Mouse (Mus musculus) ES-E14 (cell line): Measurements from ENCODE around the gene Ndufv3. TPM values are rescaled to one million over a fixed set of nuclear protein-coding genes. Genes with fewer than 3 reads are reported as not detected.

Source experiments
- DNase-seq: peaks from one replicate; pipeline ENCODE4 v3.0.0-alpha.2; 2013; ENCODE audit warnings: low read depth, low spot score
- H3K27ac ChIP-seq: 2 replicates; pipeline ENCODE4 v1.5.1; 2012; ENCODE audit warnings: low read depth, mild to moderate bottlenecking, low read length, moderate library complexity, mixed read lengths; ENCODE audit not compliant: poor library complexity, insufficient read depth, severe bottlenecking
- H3K36me3 ChIP-seq: 2 replicates; pipeline ENCODE4 v1.6.1; 2012; ENCODE audit warnings: mild to moderate bottlenecking, low read length, moderate library complexity, mixed read lengths; ENCODE audit not compliant: control insufficient read depth, poor library complexity, insufficient read depth, severe bottlenecking
- H3K4me1 ChIP-seq, 2 experiments: fragments of 150-350 bp in 1 of 2; sonication (generic) in 1 of 2; 2 replicates each; pipeline ENCODE4 v1.6.1; 2012; ENCODE audit warnings: low read length in 2 of 2, mild to moderate bottlenecking in 1 of 2, mixed read lengths in 1 of 2; ENCODE audit not compliant: control insufficient read depth in 2 of 2, insufficient read depth in 2 of 2, poor library complexity in 1 of 2
- H3K4me3 ChIP-seq, 2 experiments: fragments of 150-350 bp in 1 of 2; sonication (generic) in 1 of 2; 2 replicates each; pipeline ENCODE4 v1.5.1; 2012; ENCODE audit warnings: low read length in 2 of 2, low read depth in 1 of 2, mild to moderate bottlenecking in 1 of 2, mixed read lengths in 1 of 2; ENCODE audit not compliant: insufficient read depth in 1 of 2, poor library complexity in 1 of 2, severe bottlenecking in 1 of 2
- H3K9ac ChIP-seq: 2 replicates; pipeline ENCODE4 v1.6.1; 2012; ENCODE audit warnings: low read depth, mild to moderate bottlenecking, low read length, mixed read lengths; ENCODE audit not compliant: poor library complexity, insufficient read depth, severe bottlenecking
- H3K9me3 ChIP-seq: fragments of 150-350 bp; sonication (generic); 2 replicates; pipeline ENCODE4 v1.6.1; 2012; ENCODE audit warnings: low read depth, mild to moderate bottlenecking, low read length; ENCODE audit not compliant: control insufficient read depth, insufficient read depth
- CHD2 ChIP-seq: IDR thresholded peaks from 2 replicates; pipeline ENCODE4 v1.6.1; 2014; ENCODE audit warnings: mild to moderate bottlenecking, low read depth, low read length, inconsistent platforms
- HCFC1 ChIP-seq: IDR thresholded peaks from 2 replicates; pipeline ENCODE4 v1.6.1; 2012; ENCODE audit warnings: low read length, inconsistent platforms, borderline replicate concordance; ENCODE audit not compliant: insufficient read depth
- MAFK ChIP-seq: IDR thresholded peaks from 2 replicates; pipeline ENCODE4 v1.6.1; 2014; ENCODE audit warnings: mild to moderate bottlenecking, low read depth, low read length, inconsistent platforms; ENCODE audit not compliant: insufficient read depth
- ZC3H11A ChIP-seq: IDR thresholded peaks from 2 replicates; pipeline ENCODE4 v1.6.1; 2012; ENCODE audit warnings: low read depth, mild to moderate bottlenecking, inconsistent platforms, low read length, borderline replicate concordance
- ZNF384 ChIP-seq: IDR thresholded peaks from 2 replicates; pipeline ENCODE4 v1.6.1; 2012; ENCODE audit warnings: low read depth, low read length, inconsistent platforms
- in situ Hi-C, 2 experiments: fragments of 600-800 bp; cut with MboI; formaldehyde crosslinking; loops; one replicate each; pipeline ENCODE4 v1.15.1; 2025; ENCODE audit warnings: low sequenced_read_pairs in 2 of 2, inconsistent platforms in 1 of 2; ENCODE audit not compliant: unreplicated experiment in 2 of 2
- total RNA-seq: library from RNA; depleted of rRNA; stranded (reverse); fragments of 300-350 nt; gene quantifications from 2 replicates; pipeline ENCODE4 v1.2.3, GENCODE M21; 2012

Gene Ndufv3
- total RNA-seq, 1 experiment, result 206 TPM

DNA sequence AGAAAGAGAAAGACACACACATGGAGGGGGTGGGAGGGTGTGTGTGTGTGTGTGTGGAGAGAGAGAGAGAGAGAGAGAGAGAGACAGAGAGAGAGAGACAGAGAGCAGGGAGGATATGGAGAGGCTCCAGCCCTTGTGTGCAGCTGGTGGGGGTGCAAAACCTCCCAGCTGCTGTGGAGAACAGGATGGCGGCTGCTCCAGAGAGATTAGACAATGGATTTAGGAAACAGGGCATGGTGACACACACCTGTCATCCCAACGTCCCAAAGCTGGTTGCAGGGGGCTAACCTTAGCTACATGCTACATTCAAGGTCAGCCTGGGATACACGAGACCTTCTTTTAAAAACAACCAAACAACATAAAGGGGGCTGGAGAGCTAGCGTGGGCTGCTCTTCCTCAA lies 36.3 kb downstream of the Ndufv3 start:
- Histone ChIP-seq H3K36me3 (peaks cover 15% of the 10 kb centered on the region; the same call in 1 of the 2 replicates), H3K9ac (no peak overlapping the region), H3K4me1 (0 out of 4 replicates have a peak, but pooled peaks cover 0 to 6% of the 10 kb centered on the region in 2 experiments), H3K27ac (no peak overlapping the region), H3K9me3 (no peaks in the 10 kb centered on the region), H3K4me3 (no peak overlapping the region)
- in situ Hi-C loops, result no loop called here
- TF ChIP-seq MAFK (no peak), ZNF384 (no peak), ZC3H11A (no peak), CHD2 (no peak), HCFC1 (no peak)
- no peak for DNase-seq

DNA sequence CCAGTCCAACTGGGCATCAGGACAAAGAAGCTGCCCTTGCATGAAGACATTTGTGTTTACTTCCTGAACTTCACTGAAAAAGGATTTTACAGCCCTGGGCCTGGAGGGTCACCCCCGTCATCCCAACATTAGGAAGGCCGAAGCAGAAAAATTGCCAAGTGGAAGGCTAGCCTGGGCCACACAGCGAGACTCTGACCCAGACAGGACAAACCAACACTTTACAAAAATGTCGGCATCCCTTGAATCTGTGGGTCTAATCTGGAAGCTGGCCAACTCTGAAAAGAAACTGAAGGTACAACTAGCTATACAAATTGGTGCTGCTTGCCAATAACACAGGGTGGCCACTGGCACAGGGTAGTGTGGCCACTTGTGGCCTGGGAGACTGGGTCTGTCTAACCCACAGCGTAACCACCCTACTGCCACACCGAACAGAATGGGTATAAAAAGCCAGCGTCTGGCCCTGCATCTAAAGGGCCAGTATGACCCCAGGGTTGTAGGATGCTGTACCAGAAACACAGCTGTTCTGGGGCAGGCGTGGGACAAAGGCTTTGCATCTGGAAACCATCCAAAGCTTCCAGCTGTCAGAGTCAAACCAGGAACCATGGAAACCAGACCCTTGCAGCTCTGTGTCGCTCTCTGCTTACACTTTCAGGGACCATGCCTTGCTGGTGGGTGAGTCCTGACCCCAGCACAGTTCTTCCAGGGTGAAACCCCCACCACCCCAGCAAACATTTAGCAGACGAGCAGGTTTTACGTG lies 37.4 kb downstream of the Ndufv3 start:
- no peak overlapping the region for H3K27ac ChIP-seq
- in situ Hi-C loops, result no loop called here
- H3K9me3 ChIP-seq, result no peaks in the 10 kb centered on the region
- H3K4me1 ChIP-seq, result 0 out of 4 replicates have a peak, but pooled peaks cover 0 to 6% of the 10 kb centered on the region in 2 experiments
- no peak for TF ChIP-seq HCFC1
- no peak overlapping the region; a peak in 1 of 4 replicates for H3K4me3 ChIP-seq
- peak overlapping the region; percentile 88; the same call in 1 of the 2 replicates for H3K9ac ChIP-seq
- peaks cover 12% of the 10 kb centered on the region; the same call in 1 of the 2 replicates for H3K36me3 ChIP-seq
- no peak for DNase-seq

DNA sequence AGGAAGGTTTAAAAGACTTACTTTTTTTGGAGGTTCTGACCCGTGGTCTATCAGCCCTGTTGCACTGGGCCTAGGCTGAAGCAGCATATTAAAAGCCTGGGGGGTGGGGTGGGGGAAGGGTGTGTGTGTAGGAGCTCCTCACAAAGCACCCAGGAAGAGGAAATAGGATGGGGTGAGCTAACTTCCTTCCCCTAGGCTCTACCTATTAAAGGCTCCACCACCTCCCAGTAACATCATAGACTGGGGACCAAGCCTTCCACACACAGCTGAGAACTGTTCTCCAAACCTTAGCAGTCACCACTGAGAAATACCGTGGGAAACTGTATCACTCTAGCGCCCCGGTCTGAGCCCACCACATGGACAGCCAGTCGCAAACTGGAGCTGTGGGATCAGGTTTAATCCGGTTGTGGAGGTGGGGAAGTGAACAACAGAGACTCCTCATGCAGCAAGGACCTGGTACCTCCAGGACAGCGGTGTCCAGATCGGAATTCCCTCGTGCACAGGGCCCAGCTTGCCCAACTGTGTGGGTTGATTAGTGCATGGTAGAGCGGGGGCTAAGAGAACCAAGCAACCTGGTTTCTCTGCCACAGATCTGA lies 38.1 kb downstream of the Ndufv3 start:
- 0 out of 4 replicates have a peak, but pooled peaks cover 0 to 6% of the 10 kb centered on the region in 2 experiments for H3K4me1 ChIP-seq
- H3K4me3 ChIP-seq, result peak overlapping the region; percentile 70 to 81
- TF ChIP-seq CHD2 (no peak), ZC3H11A (no peak), HCFC1 (no peak), MAFK (no peak), ZNF384 (no peak)
- in situ Hi-C loops, result no loop called here
- H3K36me3 ChIP-seq, result peaks cover 12% of the 10 kb centered on the region; the same call in 1 of the 2 replicates
- H3K27ac ChIP-seq, result no peak overlapping the region
- no peaks in the 10 kb centered on the region for H3K9me3 ChIP-seq
- DNase-seq, result no peak
- peak overlapping the region; percentile 88 for H3K9ac ChIP-seq

GRCm38 (mm10) chr17:31559021-31559789 lies 39.3 kb downstream of the Ndufv3 start:
- peaks cover 12% of the 10 kb centered on the region; the same call in 1 of the 2 replicates for H3K36me3 ChIP-seq
- peak overlapping the region; percentile 88 for H3K9ac ChIP-seq
- H3K4me1 ChIP-seq, result peaks cover 0 to 6% of the 10 kb centered on the region in 2 experiments; a peak in 1 of 4 replicates
- no peak for DNase-seq
- peak overlapping the region; percentile 70 to 81 for H3K4me3 ChIP-seq
- TF ChIP-seq MAFK (no peak), ZNF384 (no peak), CHD2 (no peak), ZC3H11A (no peak), HCFC1 (no peak)
- 0 out of 2 replicates have a peak overlapping the region, but pooled peaks have one; percentile 29 for H3K27ac ChIP-seq
- no peaks in the 10 kb centered on the region for H3K9me3 ChIP-seq
- in situ Hi-C loops, result no loop called here
